Mouse (Mus musculus) left cerebral cortex, postnatal 36 days (tissue): ENCODE measurements at regions not wholly inside any gene's neighbourhood (a gene's known extent, or its start where the extent isn't known, plus 50 kb on each side); places are given as distances from the start of the nearest gene placed in this dataset.
"Not testable (repeated sequence)": the region's sequence is repeated elsewhere in the genome, so short reads cannot be mapped to it uniquely, and the experiment has no call there.

Source experiments
- DNase-seq, 2 experiments: peaks; one replicate each; pipeline ENCODE4 v3.0.0; 2021 to 2022; ENCODE audit warnings: low spot score in 2 of 2, mixed read lengths in 1 of 2
- intact Hi-C: fragments of 180-260 bp; cut with DNase I; formaldehyde crosslinking; loops from one replicate; pipeline ENCODE4 v1.15.1; 2025

- intact Hi-C loops, result no loop called here
- no peak for DNase-seq
Observed at GRCm38 (mm10) chr1:73680829-73681228, 443.4 kb downstream of the Tns1 start.

- DNase-seq, result no peak
- intact Hi-C loops, result no loop called here
Observed at GRCm38 (mm10) chr1:73673851-73674235, 450.4 kb downstream of the Tns1 start.

- intact Hi-C loops, result no loop called here
- no peak for DNase-seq
Observed at GRCm38 (mm10) chr1:73673191-73673850, 450.9 kb downstream of the Tns1 start.

- intact Hi-C loops, result no loop called here
- no peak for DNase-seq
Observed at GRCm38 (mm10) chr1:73672239-73672638, 452.0 kb downstream of the Tns1 start.

GRCm38 (mm10) chr1:73668691-73669090, 455.6 kb downstream of the Tns1 start:
- intact Hi-C loops, result no loop called here
- no peak for DNase-seq

- DNase-seq, result no peak
Observed at GRCm38 (mm10) chr1:73663546-73663945, 460.7 kb downstream of the Tns1 start.

GRCm38 (mm10) chr1:73645011-73645410, 479.2 kb downstream of the Tns1 start:
- intact Hi-C loops, result no loop called here
- no peak for DNase-seq

More at GRCm38 (mm10) chr1:73663546-73663945, 460.7 kb downstream of the Tns1 start:
- intact Hi-C loops, result no loop called here

GRCm38 (mm10) chr1:73644394-73644793, 479.9 kb downstream of the Tns1 start:
- DNase-seq, result no peak
- intact Hi-C loops, result no loop called here

GRCm38 (mm10) chr1:73643431-73643830, 480.8 kb downstream of the Tns1 start:
- DNase-seq, result no peak
- intact Hi-C loops, result no loop called here

- intact Hi-C loops, result no loop called here
- DNase-seq, result no peak
Observed at GRCm38 (mm10) chr1:73642691-73643109, 481.5 kb downstream of the Tns1 start.

GRCm38 (mm10) chr1:73641456-73641855, 482.8 kb downstream of the Tns1 start:
- DNase-seq, result no peak
- intact Hi-C loops, result no loop called here

- DNase-seq, result no peak
- intact Hi-C loops, result no loop called here
Observed at GRCm38 (mm10) chr1:73640726-73641451, 483.4 kb downstream of the Tns1 start.

GRCm38 (mm10) chr1:73635709-73636108, 488.5 kb downstream of the Tns1 start:
- intact Hi-C loops, result no loop called here
- DNase-seq, result no peak

GRCm38 (mm10) chr1:73634871-73635270, 489.4 kb downstream of the Tns1 start:
- intact Hi-C loops, result no loop called here
- DNase-seq, result no peak

GRCm38 (mm10) chr1:73633071-73633470, 491.2 kb downstream of the Tns1 start:
- intact Hi-C loops, result no loop called here
- DNase-seq, result no peak

- DNase-seq, result no peak
- intact Hi-C loops, result no loop called here
Observed at GRCm38 (mm10) chr1:73630363-73630762, 493.9 kb downstream of the Tns1 start.

GRCm38 (mm10) chr1:73625365-73625764, 498.9 kb downstream of the Tns1 start:
- intact Hi-C loops, result no loop called here
- DNase-seq, result no peak

- DNase-seq, intact Hi-C loops: not testable (repeated sequence)
Observed at GRCm38 (mm10) chr1:73621121-73621520, 503.1 kb downstream of the Tns1 start.

- intact Hi-C loops, result loop anchor here (1.0 to 10.0 kb wide), 2 partner anchors 614 to 742 kb away; no protein-coding TSS in a partner anchor
- peak; percentile 10 to 11 for DNase-seq
Observed at GRCm38 (mm10) chr1:73618551-73619170, 505.6 kb downstream of the Tns1 start.

- peak; percentile 9 to 17 for DNase-seq
Observed at GRCm38 (mm10) chr1:73593653-73594385, 530.4 kb downstream of the Tns1 start.

More at GRCm38 (mm10) chr1:73593653-73594385, 530.4 kb downstream of the Tns1 start:
- intact Hi-C loops, result no loop called here
